Mouse (Mus musculus) brain, adult 2 months (tissue): ENCODE results near the gene Slc35d2.
"Not testable (repeated sequence)": the region's sequence is repeated elsewhere in the genome, so short reads cannot be mapped to it uniquely, and the experiment has no call there.

ENCODE experiments used
- DNase-seq: peaks from one replicate; pipeline ENCODE4 v3.0.0; 2011; ENCODE audit warnings: low read depth, low spot score

Gene Slc35d2

GRCm38 (mm10) chr13:64052281-64052680, 76.9 kb downstream of the Slc35d2 start:
- DNase-seq, result not testable (repeated sequence)

GRCm38 (mm10) chr13:64050895-64051294, 78.3 kb downstream of the Slc35d2 start:
- DNase-seq, result peak; percentile 27

- DNase-seq, result no peak
These were observed 79.6 kb downstream of the Slc35d2 start for GRCm38 (mm10) chr13:64049535-64049934.

GRCm38 (mm10) chr13:64048467-64048866, 80.7 kb downstream of the Slc35d2 start:
- DNase-seq, result no peak
